Mouse (Mus musculus) layer of hippocampus, adult 6 months (tissue): ENCODE measurements around the gene Ift81. TPM values are rescaled to one million over a fixed set of nuclear protein-coding genes. Genes with fewer than 3 reads are reported as not detected.

Experiments
- long read RNA-seq, 2 experiments: library from polyadenylated mRNA; unstranded; transcript quantifications; one replicate each; pipeline ENCODE4 v2.0.0; 2019 to 2020
- polyA plus RNA-seq: library from polyadenylated mRNA; unstranded; fragments of <200 nt; fragmentation: Nextera tagmentation; gene quantifications from 2 replicates; pipeline ENCODE4 v1.2.3, GENCODE M21; 2021

Gene Ift81
- 19.9 and 21.9 TPM in 2 replicates for polyA plus RNA-seq
- long read RNA-seq, experiment 1, transcript Ift81-201 (19 exons, 2,950 nt): major isoform, 16 of 36 reads
- long read RNA-seq, experiment 1, partial matches to known transcripts: 16 of 36 reads
- long read RNA-seq, experiment 1, other reads (novel, unspliced or antisense): 2 of 36 reads
- long read RNA-seq, experiment 2, transcript Ift81-201 (19 exons, 2,950 nt): major isoform, 132 of 171 reads
- long read RNA-seq, experiment 2, partial matches to known transcripts: 13 of 171 reads
- long read RNA-seq, experiment 2, other reads (novel, unspliced or antisense): 26 of 171 reads

DNA sequence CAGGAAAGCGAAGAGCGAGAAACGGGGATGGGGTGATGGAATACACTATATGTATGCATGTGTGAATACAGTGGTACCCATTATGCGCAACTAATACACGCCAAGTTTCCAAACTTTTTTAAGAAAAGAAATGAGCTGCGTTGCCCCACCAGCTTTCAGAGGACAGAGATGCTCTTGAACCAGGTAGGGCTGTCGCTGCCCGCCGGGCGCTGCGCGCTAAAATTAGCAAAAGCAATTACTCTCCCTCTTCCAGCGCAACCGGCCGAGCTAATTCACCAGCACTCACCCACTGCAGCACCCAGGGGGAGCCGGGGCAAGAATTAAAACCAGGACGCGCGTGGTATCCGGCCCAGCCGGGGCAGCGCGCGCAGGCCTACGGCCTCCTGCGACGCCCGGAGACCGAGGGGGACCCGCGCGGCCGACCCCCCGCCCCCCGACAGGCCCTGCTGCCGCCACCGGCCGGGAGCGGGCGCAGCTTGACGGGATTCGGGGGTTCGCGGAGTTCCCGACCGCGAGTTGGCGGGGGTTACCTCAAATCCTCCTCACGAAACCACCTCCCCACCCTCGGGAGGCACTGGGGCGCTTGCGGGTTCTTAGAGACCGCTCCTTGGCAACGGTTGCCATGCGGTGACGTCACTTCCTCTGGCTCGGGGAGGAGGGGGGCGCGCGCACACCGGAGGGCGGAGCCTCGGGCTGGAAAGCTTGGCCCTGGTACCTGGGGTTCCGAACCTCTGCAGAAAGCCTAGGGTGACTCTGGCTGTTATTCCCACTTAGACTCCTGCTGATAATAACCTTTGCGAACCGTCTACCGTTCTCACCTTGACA is at the start of gene Ift81:
Ift81 (minus strand) TSS at position 611 of the 825 bp plus-strand sequence.

DNA sequence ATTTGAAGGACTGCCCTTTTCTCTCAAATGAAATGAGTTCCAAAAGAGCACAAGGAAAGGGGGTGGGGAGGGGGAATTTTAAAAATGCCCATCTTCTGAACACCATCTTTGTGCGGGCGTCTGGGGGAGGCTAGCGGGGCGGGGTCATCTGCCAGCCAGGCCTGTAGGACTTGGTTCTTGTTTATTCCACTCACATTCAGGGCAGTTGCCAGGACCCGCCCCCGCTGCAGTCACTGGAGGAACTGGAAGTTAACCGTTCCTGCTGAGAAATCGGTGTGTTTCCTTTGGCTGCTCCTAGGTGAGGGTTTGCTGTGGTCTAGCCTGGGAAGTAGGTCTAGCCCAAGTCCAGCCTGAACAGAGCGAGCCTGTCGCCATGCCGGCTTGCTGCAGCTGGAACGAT is 29.4 kb upstream of the Ift81 start, which contains the start of gene P2rx7:
P2rx7 (plus strand) TSS at position 211 of the 400 bp plus-strand sequence.

DNA sequence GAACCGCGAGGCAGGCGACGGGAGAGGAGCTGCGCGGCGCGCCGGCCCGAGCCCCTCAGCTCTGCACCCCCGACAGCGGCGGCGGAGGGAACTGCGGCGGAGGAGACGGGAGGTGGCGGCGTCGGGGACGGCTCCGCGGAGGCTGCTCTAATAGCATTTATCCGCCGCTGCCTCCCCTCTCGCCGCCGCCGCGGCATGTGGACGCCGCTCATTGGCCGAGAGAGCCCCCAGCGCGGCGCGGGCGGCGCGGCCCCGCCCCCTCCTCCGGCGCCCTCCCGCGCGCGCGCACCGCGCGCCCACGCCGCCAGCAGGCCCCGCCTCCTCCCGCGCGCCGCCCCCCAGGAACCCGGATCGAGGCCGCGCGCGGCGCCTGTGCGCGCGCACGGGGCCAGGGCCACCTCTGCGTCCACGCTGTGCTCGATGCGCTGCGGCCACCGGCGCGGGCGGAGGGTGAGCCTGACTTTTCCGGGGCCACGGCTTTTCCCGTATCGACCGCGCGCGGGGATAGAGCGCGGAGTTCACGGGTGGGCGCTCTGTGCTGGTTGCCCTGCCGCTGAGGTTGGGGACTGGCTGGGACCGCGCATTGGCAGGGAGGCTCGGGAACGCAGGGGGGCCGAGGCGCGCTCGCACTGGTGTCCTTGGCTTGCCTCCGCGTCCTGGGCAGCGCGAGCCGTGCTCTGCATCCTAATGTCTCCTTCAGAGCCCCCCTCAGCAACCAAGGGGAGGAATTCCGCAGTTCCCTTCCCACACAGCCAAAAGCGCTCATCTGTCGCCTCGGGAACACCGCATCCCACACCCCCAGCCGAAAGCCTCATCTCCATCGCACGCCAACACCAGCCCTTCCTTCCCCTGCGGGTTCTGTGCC is 112.0 kb downstream of the Ift81 start, which contains the start of gene Atp2a2:
Atp2a2 (minus strand) TSS at position 149 of the 865 bp plus-strand sequence.

Other genes starting within 250 kb of the Ift81 start
- 29.9 and 30.3 TPM in 2 replicates for gene Gpn3, start 242.6 kb downstream of the Ift81 start, polyA plus RNA-seq
- gene Fam216a, start 242.2 kb downstream of the Ift81 start, polyA plus RNA-seq: 115 and 117 TPM in 2 replicates
- gene Arpc3, start 222.6 kb downstream of the Ift81 start, polyA plus RNA-seq: 47.5 and 50.7 TPM in 2 replicates
- gene Anapc7, start 192.8 kb downstream of the Ift81 start, polyA plus RNA-seq: 20.0 and 20.7 TPM in 2 replicates
- 54.2 and 55.8 TPM in 2 replicates for gene Atp2a2, start 112.3 kb downstream of the Ift81 start, polyA plus RNA-seq
- gene P2rx7, start 29.4 kb upstream of the Ift81 start, polyA plus RNA-seq: 6.7 and 7.8 TPM in 2 replicates
- gene P2rx4, start 93.0 kb upstream of the Ift81 start, polyA plus RNA-seq: 17.9 and 18.6 TPM in 2 replicates
- gene Camkk2, start 164.9 kb upstream of the Ift81 start, polyA plus RNA-seq: 42.7 and 45.1 TPM in 2 replicates
- gene Anapc5, start 206.8 kb upstream of the Ift81 start, polyA plus RNA-seq: 113 and 119 TPM in 2 replicates
- 25.0 and 25.5 TPM in 2 replicates for gene Rnf34, start 235.5 kb upstream of the Ift81 start, polyA plus RNA-seq